Mouse (Mus musculus) effector memory CD4-positive, alpha-beta T cell, adult 7 months (primary cell): Measurements from ENCODE around the gene Mrpl28. TPM values are rescaled to one million over a fixed set of nuclear protein-coding genes. Genes with fewer than 3 reads are reported as not detected.

ENCODE experiments used
- polyA plus RNA-seq: library from polyadenylated mRNA; unstranded; fragments of 100-300 nt; shearing (Covaris generic); gene quantifications from one replicate; pipeline ENCODE4 v1.2.1, GENCODE M21; 2017

Mrpl28 gene
- polyA plus RNA-seq: 36.0 TPM

DNA sequence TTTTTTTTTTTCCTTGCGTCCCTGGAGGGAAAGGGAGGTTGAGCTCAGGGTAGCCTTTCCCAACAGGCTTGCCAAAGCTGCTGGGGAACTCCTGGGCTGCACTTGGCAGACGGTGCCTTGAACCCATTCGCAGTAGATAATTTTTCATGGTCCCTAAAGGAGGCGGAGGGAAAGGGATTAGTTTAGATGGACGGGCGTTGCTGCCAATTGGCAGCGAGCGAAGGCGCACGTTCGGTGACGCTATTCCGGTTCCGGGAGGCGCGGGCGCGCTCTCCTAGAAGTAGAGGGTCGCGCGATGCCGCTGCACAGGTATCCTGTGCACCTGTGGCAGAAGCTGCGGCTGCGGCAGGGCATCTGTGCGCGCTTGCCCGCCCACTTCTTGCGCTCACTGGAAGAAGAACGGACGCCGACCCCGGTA is at the start of gene Mrpl28:
TSS of gene Mrpl28 (plus strand) at position 234 of the 418 bp plus-strand sequence.

GRCm38 (mm10) chr17:26089905-26090632 is 33.2 kb upstream of the Mrpl28 start, which contains the start of gene Decr2:
Gene Decr2 (minus strand): TSS chr17:26090337.

DNA sequence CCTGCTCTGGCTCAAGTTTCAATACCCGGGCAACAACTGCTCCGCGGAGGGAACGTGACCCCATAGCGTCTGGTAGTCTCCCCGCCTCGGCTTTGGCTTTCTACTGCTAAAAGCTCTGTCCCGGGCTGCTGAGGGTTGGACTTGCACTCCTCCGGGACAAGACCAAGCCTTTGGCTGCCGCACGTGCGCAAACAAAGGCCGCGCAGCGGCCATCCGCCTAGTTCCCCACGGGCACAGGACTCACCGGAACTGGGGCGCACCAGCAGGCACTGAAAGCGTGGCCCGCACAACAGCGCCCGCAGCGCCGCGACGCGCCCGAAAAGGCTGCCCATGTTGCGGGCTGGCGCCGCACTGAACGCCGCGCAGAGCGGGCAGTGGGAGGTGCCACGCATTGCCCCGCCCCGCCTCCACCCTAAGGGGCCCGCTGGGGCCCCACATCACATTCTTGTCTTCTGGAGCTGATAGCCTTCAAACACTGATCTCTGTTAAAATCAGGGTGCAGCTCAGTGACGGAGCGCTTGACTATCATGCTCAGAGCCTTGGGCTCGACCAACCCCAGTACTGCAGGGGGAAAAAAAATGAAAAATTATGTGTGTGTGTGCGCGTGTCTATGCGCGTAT is 28.1 kb upstream of the Mrpl28 start, which contains the start of gene Nme4:
TSS of gene Nme4 (minus strand) at position 482 of the 620 bp plus-strand sequence.

DNA sequence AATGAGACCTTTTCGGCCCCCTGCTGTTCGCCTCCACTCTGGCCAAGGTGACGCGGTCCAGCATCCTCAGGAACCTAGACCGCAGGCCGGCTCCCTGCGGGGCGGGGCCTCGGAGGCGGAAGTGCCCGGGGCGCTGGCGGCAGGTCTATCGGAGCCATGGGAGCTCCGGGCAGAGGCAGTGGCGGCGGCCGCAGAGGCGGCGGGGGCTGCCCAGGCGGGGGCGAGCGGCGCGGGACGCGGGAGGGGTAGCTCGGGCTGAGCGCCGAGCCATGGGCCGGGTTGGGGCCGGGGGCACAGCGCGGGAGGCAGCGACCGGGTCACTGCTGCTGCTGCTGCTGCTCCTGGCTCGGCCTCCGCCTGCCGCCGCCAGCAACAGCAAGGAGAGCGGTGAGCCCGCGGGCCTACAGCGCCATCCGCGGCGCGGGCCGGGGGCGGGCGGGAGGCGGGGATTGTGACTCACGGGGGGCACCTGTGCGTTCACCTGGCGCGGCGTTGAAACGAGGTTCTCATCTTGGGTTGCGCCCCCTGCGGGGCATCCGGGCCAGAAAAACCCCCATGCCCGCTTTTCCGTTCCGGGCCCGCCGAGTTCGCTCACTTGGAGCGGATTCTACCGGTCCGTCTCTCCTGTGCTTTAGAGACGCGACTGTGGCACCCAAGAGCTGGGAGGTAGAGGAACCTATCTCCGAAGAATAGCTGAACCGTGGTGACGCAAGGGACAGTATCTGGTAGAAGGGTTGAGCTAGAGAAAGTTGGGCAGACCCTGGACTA is 9.9 kb upstream of the Mrpl28 start, which contains the start of gene Tmem8:
TSS of gene Tmem8 (plus strand) at position 119 of the 768 bp plus-strand sequence.

GRCm38 (mm10) chr17:26138239-26138836 is 15.0 kb downstream of the Mrpl28 start, which contains the start of gene Axin1:
Gene Axin1 (plus strand): TSS chr17:26138688.

Other genes starting within 250 kb of the Mrpl28 start
- gene Mettl26, start 248.4 kb upstream of the Mrpl28 start, polyA plus RNA-seq: 41.4 TPM
- gene Wfikkn1, start 242.6 kb upstream of the Mrpl28 start, polyA plus RNA-seq: 0.49 TPM
- gene Rab40c, start 203.8 kb upstream of the Mrpl28 start, polyA plus RNA-seq: 15.3 TPM
- 44.1 TPM for gene Pigq, start 178.6 kb upstream of the Mrpl28 start, polyA plus RNA-seq
- gene Nhlrc4, start 178.5 kb upstream of the Mrpl28 start, polyA plus RNA-seq: not detected
- not detected for gene A930017K11Rik, start 170.9 kb upstream of the Mrpl28 start, polyA plus RNA-seq
- 18.6 TPM for gene Capn15, start 137.7 kb upstream of the Mrpl28 start, polyA plus RNA-seq
- 19.7 TPM for gene Rab11fip3, start 53.9 kb upstream of the Mrpl28 start, polyA plus RNA-seq
- gene Decr2, start 33.2 kb upstream of the Mrpl28 start, polyA plus RNA-seq: 19.8 TPM
- 19.5 TPM for gene Nme4, start 27.9 kb upstream of the Mrpl28 start, polyA plus RNA-seq
- 37.8 TPM for gene Tmem8, start 10.2 kb upstream of the Mrpl28 start, polyA plus RNA-seq
- gene Axin1, start 15.2 kb downstream of the Mrpl28 start, polyA plus RNA-seq: 106 TPM
- 1.5 TPM for gene Pdia2, start 75.6 kb downstream of the Mrpl28 start, polyA plus RNA-seq
- gene Rgs11, start 79.5 kb downstream of the Mrpl28 start, polyA plus RNA-seq: 16.9 TPM
- not detected for gene Arhgdig, start 84.3 kb downstream of the Mrpl28 start, polyA plus RNA-seq
- 18.5 TPM for gene Fam234a, start 120.7 kb downstream of the Mrpl28 start, polyA plus RNA-seq
- gene Luc7l, start 129.4 kb downstream of the Mrpl28 start, polyA plus RNA-seq: 138 TPM